Mouse (Mus musculus): ENCODE measurements at regions not wholly inside any gene's neighbourhood (a gene's known extent, or its start where the extent isn't known, plus 50 kb on each side); places are given as distances from the start of the nearest gene placed in this dataset.

- DNase-seq = no peak
Measured at GRCm38 (mm10) chr3:57910020-57910419, 62.1 kb upstream of the Pfn2 start.

GRCm38 (mm10) chr3:57911831-57912596 is 64.1 kb upstream of the Pfn2 start:
- DNase-seq = no peak

- no peak for DNase-seq
Measured at GRCm38 (mm10) chr3:57912650-57913343, 64.9 kb upstream of the Pfn2 start.

GRCm38 (mm10) chr3:57914687-57915086 is 66.8 kb upstream of the Pfn2 start:
- DNase-seq = no peak

GRCm38 (mm10) chr3:57918913-57919312 is 71.0 kb upstream of the Pfn2 start:
- no peak for DNase-seq

GRCm38 (mm10) chr3:57919390-57920089 is 71.7 kb upstream of the Pfn2 start:
- DNase-seq = no peak

- DNase-seq = no peak
Measured at GRCm38 (mm10) chr3:57920090-57920432, 72.2 kb upstream of the Pfn2 start.

GRCm38 (mm10) chr3:57921071-57921882 is 73.4 kb upstream of the Pfn2 start:
- no peak for DNase-seq

- no peak for DNase-seq
Measured at GRCm38 (mm10) chr3:57923061-57923460, 75.2 kb upstream of the Pfn2 start.

- DNase-seq = no peak
Measured at GRCm38 (mm10) chr3:57932657-57933539, 85.0 kb upstream of the Pfn2 start.

GRCm38 (mm10) chr3:57935042-57935610 is 87.2 kb upstream of the Pfn2 start:
- DNase-seq = no peak

GRCm38 (mm10) chr3:57940504-57941381 is 92.9 kb upstream of the Pfn2 start:
- DNase-seq = no peak

GRCm38 (mm10) chr3:57944698-57945097 is 96.8 kb upstream of the Pfn2 start:
- no peak for DNase-seq

GRCm38 (mm10) chr3:57945765-57946164 is 97.9 kb upstream of the Pfn2 start:
- no peak for DNase-seq

- no peak for DNase-seq
Measured at GRCm38 (mm10) chr3:57947331-57947730, 99.5 kb upstream of the Pfn2 start.

GRCm38 (mm10) chr3:57948720-57949119 is 100.8 kb upstream of the Pfn2 start:
- no peak for DNase-seq

- no peak for DNase-seq
Measured at GRCm38 (mm10) chr3:57950431-57951331, 102.8 kb upstream of the Pfn2 start.

GRCm38 (mm10) chr3:57951438-57951837 is 103.6 kb upstream of the Pfn2 start:
- no peak for DNase-seq

- DNase-seq = no peak
Measured at GRCm38 (mm10) chr3:57957352-57957751, 109.5 kb upstream of the Pfn2 start.
